Mouse (Mus musculus) lung, adult 2 months (tissue): ENCODE data around the gene Btbd1. TPM values are rescaled to one million over a fixed set of nuclear protein-coding genes. Genes with fewer than 3 reads are reported as not detected.

Experiments
- DNase-seq: peaks from one replicate; pipeline ENCODE4 v3.0.0; 2022
- H3K4me1 ChIP-seq: fragments of 200-500 bp; 2 replicates; pipeline ENCODE4 v1.6.1; 2011; ENCODE audit warnings: low read length; ENCODE audit not compliant: control insufficient read depth, insufficient read depth
- H3K4me3 ChIP-seq: fragments of 200-500 bp; replicated peaks from 2 replicates; pipeline ENCODE3; 2011; ENCODE audit warnings: low read depth, mild to moderate bottlenecking, control low read depth, low read length; ENCODE audit errors: extremely low read depth
- CTCF ChIP-seq: fragments of 200-500 bp; IDR thresholded peaks from 2 replicates; pipeline ENCODE4 v1.5.1; 2011; ENCODE audit warnings: mild to moderate bottlenecking, low read length, control low read depth; ENCODE audit not compliant: insufficient read depth
- POLR2A ChIP-seq: fragments of 200-500 bp; IDR thresholded peaks from 2 replicates; pipeline ENCODE4 v1.6.1; 2011; ENCODE audit warnings: low read depth, mild to moderate bottlenecking, control low read depth, low read length, borderline replicate concordance; ENCODE audit errors: extremely low read depth
- WGBS: fragments of 180-500 bp; shearing (Covaris S2); methylation state at CpG from one replicate; pipeline ENCODE4 v1.1.7; 2018; 5-methylcytosine and 5-hydroxymethylcytosine counted together
- polyA plus RNA-seq: library from polyadenylated mRNA; depleted of rRNA; stranded (reverse); fragments of >200 nt; gene quantifications from 2 replicates; pipeline ENCODE4 v1.2.3, GENCODE M21; 2012

The Btbd1 gene
- polyA plus RNA-seq, 1 experiment, result 27.4 TPM

- Histone ChIP-seq H3K4me1 (peaks cover 24% of the 10 kb centered on the region), H3K4me3 (no peak overlapping the region)
- DNase-seq, result no peak
- TF ChIP-seq CTCF (no peak), POLR2A (no peak)
- 10% methylated on average over 3 of the region's 3 CpGs for WGBS
These were observed 3.9 kb downstream of the Btbd1 start for GRCm38 (mm10) chr7:81825381-81825780.

- Histone ChIP-seq H3K4me3 (no peak overlapping the region), H3K4me1 (peaks cover 24% of the 10 kb centered on the region)
- 33% methylated on average over 3 of the region's 3 CpGs for WGBS
- TF ChIP-seq CTCF (no peak), POLR2A (no peak)
- DNase-seq, result no peak
These were observed 4.3 kb downstream of the Btbd1 start for GRCm38 (mm10) chr7:81824906-81825305.

GRCm38 (mm10) chr7:81806067-81806466, 23.2 kb downstream of the Btbd1 start:
- no peak overlapping the region for H3K4me3 ChIP-seq
- no peak for DNase-seq
- no peak for TF ChIP-seq CTCF
- no peak for TF ChIP-seq POLR2A
- no peaks in the 10 kb centered on the region for H3K4me1 ChIP-seq
- 90% methylated on average over 5 of the region's 5 CpGs for WGBS

GRCm38 (mm10) chr7:81789095-81789757, 40.0 kb downstream of the Btbd1 start, which contains the start of gene 3110040N11Rik:
Gene 3110040N11Rik, minus strand, starts transcription at chr7:81789478.
- peak; percentile 77 for DNase-seq
- peak; percentile 95; the same call in 1 of the 2 replicates for TF ChIP-seq POLR2A
- peak; percentile 31; the same call in 1 of the 2 replicates for TF ChIP-seq CTCF
- Histone ChIP-seq H3K4me1 (peaks cover 4% of the 10 kb centered on the region; the same call in 1 of the 2 replicates), H3K4me3 (peak within 1 kb of the TSS; percentile 79)
- under 1% methylated on average over 38 of the region's 38 CpGs for WGBS

- DNase-seq, result no peak
- Histone ChIP-seq H3K4me3 (peak overlapping the region; percentile 79), H3K4me1 (peaks cover 4% of the 10 kb centered on the region; the same call in 1 of the 2 replicates)
- WGBS, result 3% methylated on average over 5 of the region's 5 CpGs
- TF ChIP-seq CTCF, result no peak
- no peak for TF ChIP-seq POLR2A
These were observed 40.7 kb downstream of the Btbd1 start for GRCm38 (mm10) chr7:81788536-81788935.

GRCm38 (mm10) chr7:81777667-81778218, 51.5 kb downstream of the Btbd1 start:
- WGBS, result 71% methylated on average over 10 of the region's 10 CpGs
- TF ChIP-seq POLR2A (no peak), CTCF (no peak)

GRCm38 (mm10) chr7:81775325-81775724, 53.9 kb downstream of the Btbd1 start:
- TF ChIP-seq CTCF (no peak), POLR2A (no peak)
- 67% methylated on average over 5 of the region's 5 CpGs for WGBS
- H3K4me3 ChIP-seq, result no peak overlapping the region
- no peak for DNase-seq
- peaks cover 2% of the 10 kb centered on the region; the same call in 1 of the 2 replicates for H3K4me1 ChIP-seq

More at GRCm38 (mm10) chr7:81777667-81778218, 51.5 kb downstream of the Btbd1 start:
- peaks cover 2% of the 10 kb centered on the region; the same call in 1 of the 2 replicates for H3K4me1 ChIP-seq
- no peak for DNase-seq
- H3K4me3 ChIP-seq, result no peak overlapping the region

- DNase-seq, result no peak
- peaks cover 2% of the 10 kb centered on the region; the same call in 1 of the 2 replicates for H3K4me1 ChIP-seq
- TF ChIP-seq CTCF (no peak), POLR2A (no peak)
- 55% methylated on average over 10 of the region's 10 CpGs for WGBS
- no peak overlapping the region for H3K4me3 ChIP-seq
These were observed 56.3 kb downstream of the Btbd1 start for GRCm38 (mm10) chr7:81772786-81773539.

GRCm38 (mm10) chr7:81763110-81763845, 66.0 kb downstream of the Btbd1 start:
- 1% methylated on average over 60 of the region's 60 CpGs for WGBS
- no peak for TF ChIP-seq POLR2A
- peak; percentile 18; the same call in 1 of the 2 replicates for TF ChIP-seq CTCF
- H3K4me3 ChIP-seq, result peak overlapping the region; percentile 98
- DNase-seq, result no peak
- no peaks in the 10 kb centered on the region; the same call in 1 of the 2 replicates for H3K4me1 ChIP-seq
